Mouse (Mus musculus) frontal cortex, postnatal 14 days (tissue): ENCODE data around the gene Trim69.
A peak's percentile ranks its signal among the peaks of the same experiment; 100 is the strongest.

Experiments used
- DNase-seq, 2 experiments: peaks; one replicate each; pipeline ENCODE4 v3.0.0; 2022; ENCODE audit warnings: low spot score in 2 of 2

Trim69 gene

GRCm38 (mm10) chr2:122160680-122161079 lies at the start of gene Trim69:
Gene Trim69, plus strand, starts transcription at chr2:122160700.
- peak; percentile 37 to 69 for DNase-seq

DNA sequence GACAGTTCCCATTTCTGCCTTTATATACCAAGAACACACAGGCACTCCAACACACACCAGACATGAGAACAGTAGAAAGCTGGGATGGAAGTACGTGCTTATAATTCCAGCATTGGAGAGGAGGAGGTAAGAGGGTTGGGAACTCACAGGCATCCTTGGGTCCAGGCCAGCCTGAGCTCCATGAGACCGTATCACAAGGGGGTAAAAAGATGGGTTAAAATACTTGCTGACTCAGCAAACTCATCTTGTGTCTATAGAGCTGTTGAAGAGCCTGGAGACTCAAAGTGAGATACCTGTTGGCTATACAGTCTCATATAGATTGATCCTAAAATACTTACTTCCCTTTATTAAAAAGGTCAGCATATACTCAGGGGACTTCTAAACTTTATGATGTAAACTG lies 43.6 kb upstream of the Trim69 start:
- no peak for DNase-seq

GRCm38 (mm10) chr2:122117961-122118958 lies 42.2 kb upstream of the Trim69 start, which contains the start of gene Spg11:
Gene Spg11, minus strand, starts transcription at chr2:122118386.
- peak; percentile 95 for DNase-seq

DNA sequence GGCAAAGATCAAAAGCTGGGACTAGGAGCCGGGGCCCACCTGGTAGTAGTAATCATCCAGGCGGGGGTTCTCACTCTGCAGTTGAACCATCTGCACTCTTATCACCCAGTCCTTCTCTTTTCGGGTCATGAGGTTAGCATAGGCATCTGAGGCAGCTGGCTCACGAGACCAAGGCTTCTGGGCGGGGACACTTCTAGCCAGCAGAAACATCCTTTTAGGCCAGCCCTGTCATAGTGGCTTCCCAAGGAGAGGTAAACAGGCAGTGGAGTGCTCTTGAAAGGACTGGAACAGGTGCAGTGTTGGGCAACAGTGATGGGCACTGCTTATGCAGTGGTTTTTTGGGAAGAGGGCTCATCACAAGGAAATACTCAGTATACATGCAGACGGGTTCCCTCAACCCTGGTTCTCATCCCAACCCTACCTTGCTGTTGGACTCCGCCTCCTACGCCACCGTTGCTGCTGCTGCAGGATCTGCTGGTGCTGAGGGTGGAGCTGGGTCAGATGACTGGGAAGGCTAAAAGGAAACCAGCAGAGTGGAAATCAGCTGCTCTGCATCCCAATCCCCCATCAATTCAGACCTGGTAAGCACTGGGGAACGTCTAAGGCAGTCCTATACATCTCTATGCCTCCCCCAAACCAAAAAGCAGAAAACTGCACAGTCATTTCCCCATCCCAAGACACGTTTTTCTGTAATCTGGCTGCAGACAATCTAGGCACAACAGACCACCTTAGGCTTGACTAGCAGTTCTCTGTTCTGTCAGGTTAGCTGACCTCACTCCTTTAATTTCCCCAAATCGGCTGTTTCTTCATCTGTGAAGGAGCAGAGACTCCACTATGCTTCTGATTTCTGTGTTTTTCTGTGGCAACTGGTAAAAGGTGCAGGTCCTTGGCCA lies 34.6 kb upstream of the Trim69 start:
- DNase-seq = no peak

DNA sequence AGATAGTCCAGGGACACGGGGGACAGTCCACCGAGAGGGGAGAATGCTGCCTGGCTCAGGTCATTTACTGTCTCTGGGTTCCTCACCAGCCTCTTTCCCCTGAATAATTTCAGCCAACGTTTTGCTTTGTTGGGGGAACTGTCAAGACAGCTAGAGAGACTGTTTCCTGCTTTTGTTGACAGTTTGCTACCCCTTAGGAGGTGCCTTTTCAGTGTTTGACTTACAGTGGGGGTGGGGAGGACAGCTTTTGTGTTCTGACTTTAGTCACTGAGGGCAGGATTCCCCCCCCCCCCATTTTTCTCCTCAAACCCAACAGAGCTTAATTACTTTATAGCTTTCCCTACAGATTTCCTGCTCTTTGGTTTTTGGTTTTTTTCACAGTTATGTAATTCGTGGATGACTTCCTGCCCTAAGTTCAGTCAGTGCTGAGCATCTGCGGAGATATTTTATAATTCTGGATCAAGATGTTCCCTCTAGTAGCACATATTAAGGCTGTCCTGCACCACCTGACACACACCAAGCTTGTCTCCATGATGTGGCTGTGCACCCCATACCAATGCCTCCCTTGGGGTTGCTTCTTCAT lies 33.6 kb upstream of the Trim69 start:
- no peak for DNase-seq

GRCm38 (mm10) chr2:122127635-122128034 lies 32.9 kb upstream of the Trim69 start:
- DNase-seq = no peak

DNA sequence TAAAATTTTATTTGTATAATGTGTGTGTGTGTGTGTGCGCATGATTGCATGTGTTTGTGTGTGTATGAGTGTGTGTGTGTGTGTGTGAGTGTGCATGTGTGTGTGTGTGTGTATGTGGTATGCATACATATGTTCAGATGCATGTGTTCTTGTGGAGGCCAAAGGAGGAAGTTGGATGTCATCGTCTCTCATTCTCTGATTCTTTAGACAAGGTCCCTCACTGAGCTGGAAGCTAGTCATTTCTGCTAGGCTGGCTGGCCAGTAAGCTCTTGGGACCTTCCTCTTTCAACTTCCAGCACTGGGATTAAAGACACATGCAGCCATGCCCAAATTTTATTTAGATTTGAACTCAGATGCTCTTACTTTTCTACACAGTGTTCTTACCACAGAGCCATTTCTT lies 28.4 kb upstream of the Trim69 start:
- no peak for DNase-seq

DNA sequence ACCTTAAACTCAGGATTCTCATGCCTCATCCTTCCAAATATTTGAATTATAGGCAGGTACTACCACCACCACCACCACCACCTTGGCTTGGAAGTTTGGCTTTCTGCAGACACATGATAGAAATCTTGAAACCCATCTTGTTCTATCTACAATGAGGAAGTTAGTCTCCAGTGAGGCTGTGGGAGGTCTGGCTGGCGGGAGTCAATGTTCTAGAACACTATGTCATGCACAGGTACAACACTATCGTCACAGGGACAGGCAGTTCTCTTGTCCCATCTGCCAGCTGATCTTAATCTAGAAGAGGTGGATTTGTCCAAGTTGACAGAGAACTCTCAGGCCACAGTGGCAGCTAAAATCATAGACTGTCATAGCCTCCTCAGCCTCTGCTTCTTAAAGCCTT lies 27.9 kb upstream of the Trim69 start:
- no peak for DNase-seq

GRCm38 (mm10) chr2:122137839-122138465 lies 22.5 kb upstream of the Trim69 start:
- DNase-seq = no peak

GRCm38 (mm10) chr2:122140815-122141214 lies 19.7 kb upstream of the Trim69 start:
- DNase-seq = no peak

DNA sequence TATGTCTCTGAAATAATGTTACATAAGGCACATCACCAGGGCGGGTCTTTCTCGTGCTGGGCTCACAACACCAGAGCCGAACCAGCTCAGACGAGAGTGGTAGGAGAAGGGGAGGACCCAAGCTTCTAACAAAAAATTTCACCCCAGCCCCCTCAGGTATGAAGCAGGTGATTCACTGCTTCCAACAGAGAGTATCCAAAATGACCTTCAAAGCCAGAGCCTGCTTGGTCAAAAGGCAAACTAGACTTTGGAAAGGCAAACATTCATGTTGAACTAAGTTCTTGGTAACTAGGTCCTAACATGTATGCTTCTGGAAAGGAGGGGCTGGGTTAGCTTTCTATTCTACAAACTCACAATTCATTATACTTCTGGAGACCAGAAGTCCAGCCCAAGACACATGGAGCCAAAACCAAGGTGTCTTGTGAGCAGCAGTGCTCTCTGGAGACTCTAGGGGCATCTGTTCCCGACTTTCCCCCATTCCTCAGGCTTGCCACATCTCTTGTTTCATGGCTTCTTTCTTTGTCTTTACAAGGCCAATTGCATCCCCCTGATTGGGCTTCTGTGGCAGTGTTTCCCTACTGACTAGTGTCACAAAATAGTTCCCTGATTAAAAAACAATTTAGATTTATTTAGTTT lies 19.1 kb upstream of the Trim69 start:
- no peak for DNase-seq

GRCm38 (mm10) chr2:122143111-122143510 lies 17.4 kb upstream of the Trim69 start:
- DNase-seq = no peak

DNA sequence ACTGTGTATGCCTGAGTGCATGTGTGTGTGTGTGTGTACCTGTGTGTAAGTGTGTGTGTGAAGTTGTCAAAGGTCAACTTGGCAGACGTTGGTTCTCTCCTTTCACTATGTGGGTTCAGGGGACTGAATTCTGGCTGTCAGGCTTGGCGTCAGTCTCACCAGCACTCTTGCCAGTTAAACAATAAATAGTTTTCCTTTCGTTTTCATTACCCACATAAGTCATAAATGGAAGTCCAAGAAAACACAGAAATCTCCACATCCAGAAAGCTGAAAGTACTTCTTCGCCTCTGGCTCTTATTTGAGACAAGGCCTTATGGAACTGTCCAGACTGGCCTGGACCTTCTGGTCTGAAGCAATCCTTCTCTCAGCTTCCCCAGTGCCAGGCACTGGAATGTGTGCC lies 14.7 kb upstream of the Trim69 start:
- DNase-seq = no peak

- no peak for DNase-seq
Measured at GRCm38 (mm10) chr2:122146687-122147086, 13.8 kb upstream of the Trim69 start.

GRCm38 (mm10) chr2:122147508-122148241 lies 12.8 kb upstream of the Trim69 start, which contains the start of gene B2m:
Gene B2m, plus strand, starts transcription at chr2:122147686.
- DNase-seq = peak; percentile 83 to 88

- DNase-seq = peak in 1 of 2 experiments; percentile 25
Measured at GRCm38 (mm10) chr2:122148242-122148917, 12.1 kb upstream of the Trim69 start.

- DNase-seq = no peak
Measured at GRCm38 (mm10) chr2:122149316-122149715, 11.2 kb upstream of the Trim69 start.

GRCm38 (mm10) chr2:122149716-122150115 lies 10.8 kb upstream of the Trim69 start:
- no peak for DNase-seq

DNA sequence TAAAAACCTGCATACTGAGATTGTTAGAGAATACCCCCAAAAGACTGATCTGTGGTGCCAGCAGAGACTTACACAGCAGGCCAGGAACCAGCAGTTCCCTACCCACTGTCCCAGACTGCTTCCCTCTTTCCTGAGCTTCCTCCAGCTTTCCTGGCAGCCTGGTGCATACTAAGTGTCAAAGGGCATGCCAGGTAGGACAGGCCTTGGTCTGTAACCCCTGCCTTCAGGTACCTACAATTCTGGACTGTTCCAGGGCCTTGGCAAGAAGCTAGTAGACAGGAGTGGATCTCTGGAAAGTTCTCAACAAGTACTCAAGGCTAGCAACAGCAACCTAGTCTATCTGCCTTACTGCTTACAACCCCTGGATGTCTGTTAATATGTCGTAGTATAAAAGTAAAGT lies 9.3 kb upstream of the Trim69 start:
- no peak for DNase-seq

- DNase-seq = no peak
Measured at GRCm38 (mm10) chr2:122152850-122153249, 7.7 kb upstream of the Trim69 start.
